Mouse (Mus musculus) neutrophil, adult 5-6 weeks (primary cell): ENCODE results near the gene Tom1l2. TPM values are rescaled to one million over a fixed set of nuclear protein-coding genes. Genes with fewer than 3 reads are reported as not detected.

ENCODE experiments used
- ATAC-seq: fragments of 151-379, 151-347 bp; 2 replicates; pipeline ENCODE4 v1.8.0; 2017; ENCODE audit warnings: mild to moderate bottlenecking, moderate TSS enrichment; ENCODE audit not compliant: insufficient number of reproducible peaks, poor library complexity, low FRiP score, severe bottlenecking; ENCODE audit errors: extremely low read depth
- total RNA-seq: library from RNA; stranded (forward); fragments of 200-1000 nt; gene quantifications from 2 replicates; pipeline ENCODE4 v1.2.3, GENCODE M21; 2017

Gene Tom1l2
- total RNA-seq, 1 experiment from 2014 or later: 16.3 TPM

DNA sequence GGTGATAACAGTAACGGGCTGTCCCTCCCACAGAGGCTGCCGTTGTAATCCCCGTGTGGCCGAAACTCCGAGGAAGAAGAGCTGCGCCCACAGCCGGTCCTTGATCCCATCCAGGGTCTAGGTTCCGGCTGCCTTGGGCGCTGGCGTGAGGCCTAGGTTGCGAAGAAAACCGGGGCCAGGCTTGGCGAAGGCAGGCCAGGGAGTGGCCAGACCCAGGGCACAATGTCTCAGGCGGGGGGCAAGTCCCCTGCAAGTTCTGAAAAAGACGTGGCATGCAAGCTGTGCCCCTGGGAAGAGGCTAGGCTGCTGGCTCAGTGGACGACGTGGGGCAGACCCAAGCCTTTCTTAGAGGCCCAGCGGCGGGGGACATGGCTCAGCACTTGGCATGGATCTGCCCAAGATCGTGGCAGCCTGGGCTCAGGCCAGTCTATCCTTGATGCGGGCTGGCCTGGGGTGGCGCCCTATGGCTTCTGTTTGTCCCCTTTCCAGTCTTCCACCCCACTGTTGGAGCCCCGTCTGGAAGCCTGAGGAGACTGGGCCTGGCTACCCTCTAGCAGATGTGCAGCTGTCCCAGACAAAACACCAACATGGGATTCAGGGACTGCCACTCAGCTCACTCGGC is 154.6 kb downstream of the Tom1l2 start:
- ATAC-seq: no peak

DNA sequence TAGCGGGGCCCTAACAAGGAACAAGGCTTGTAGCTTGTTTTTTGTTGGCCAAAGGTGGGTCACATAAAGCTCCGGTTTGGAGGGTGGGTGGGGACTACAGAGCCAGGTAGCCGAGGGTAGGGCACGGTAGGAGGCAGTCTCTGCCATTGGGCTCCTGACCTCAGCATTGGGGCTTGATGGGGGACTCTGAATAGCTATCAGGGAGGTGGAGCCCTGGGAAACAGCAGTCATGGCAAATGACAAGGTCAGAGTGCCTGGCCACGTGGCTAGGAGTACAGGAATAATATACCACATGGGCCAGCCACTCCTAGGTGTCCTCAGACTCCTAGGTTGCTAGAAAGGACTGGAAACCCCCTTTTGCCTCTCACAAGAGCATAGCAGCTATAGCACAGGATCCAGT is 156.4 kb downstream of the Tom1l2 start:
- no peak for ATAC-seq

DNA sequence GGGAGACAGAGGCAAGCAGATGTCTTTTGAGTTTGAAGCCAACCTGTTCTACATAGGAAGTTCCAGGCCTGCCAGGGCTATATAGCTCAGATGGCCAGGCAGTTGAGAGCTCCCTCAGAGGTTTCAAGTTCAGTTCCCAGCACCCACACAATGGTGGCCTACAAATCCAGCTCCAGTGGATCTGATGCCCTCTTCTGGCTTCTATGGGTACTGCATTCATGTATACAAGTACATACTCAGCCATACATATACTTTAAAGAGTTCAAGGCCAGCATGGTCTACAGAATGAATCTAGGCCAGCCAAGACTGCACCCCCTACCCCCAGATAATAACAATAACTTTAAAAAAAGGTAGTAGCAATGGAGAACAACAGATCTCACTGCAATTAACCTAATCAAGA is 157.6 kb downstream of the Tom1l2 start:
- ATAC-seq: no peak

DNA sequence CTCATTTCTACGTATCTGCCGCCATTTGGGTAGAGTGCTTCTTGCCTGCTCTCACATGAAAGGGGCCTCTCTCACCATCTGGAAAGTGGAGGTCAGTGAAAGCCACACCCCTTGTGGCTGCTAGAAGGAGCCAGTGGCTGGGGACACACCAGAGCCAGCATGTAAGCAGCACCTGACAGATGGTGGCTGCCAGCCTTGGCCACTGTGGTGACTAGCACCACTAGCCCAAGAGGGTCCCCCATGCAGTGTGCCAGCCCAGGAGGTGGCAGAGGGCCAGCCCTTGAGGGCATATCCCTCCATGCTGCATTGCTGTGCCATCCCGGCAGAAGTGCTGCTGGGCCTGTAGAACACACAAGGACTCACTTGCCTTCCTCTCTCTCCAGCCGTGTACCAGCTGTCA is 159.1 kb downstream of the Tom1l2 start:
- ATAC-seq: no peak

DNA sequence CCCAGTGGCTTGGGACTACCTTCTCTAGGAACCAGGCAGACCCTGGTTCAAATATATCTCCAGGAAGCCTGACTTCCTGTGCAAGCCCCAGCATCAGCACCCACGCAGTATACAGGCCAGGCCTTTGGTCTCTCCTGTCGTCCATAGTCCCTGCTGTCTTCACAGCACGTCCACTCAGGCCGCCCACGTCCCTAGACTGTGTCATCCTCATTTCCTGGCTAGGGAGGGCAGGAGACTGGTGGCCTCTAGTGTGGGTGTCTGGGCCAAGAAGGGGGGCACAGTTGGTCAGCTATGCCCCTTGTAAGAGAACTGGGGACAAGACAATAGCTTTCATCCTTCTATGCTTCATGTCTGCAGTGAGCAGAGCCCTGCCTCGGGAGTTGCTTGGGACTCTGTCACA is 160.2 kb downstream of the Tom1l2 start:
- no peak for ATAC-seq

DNA sequence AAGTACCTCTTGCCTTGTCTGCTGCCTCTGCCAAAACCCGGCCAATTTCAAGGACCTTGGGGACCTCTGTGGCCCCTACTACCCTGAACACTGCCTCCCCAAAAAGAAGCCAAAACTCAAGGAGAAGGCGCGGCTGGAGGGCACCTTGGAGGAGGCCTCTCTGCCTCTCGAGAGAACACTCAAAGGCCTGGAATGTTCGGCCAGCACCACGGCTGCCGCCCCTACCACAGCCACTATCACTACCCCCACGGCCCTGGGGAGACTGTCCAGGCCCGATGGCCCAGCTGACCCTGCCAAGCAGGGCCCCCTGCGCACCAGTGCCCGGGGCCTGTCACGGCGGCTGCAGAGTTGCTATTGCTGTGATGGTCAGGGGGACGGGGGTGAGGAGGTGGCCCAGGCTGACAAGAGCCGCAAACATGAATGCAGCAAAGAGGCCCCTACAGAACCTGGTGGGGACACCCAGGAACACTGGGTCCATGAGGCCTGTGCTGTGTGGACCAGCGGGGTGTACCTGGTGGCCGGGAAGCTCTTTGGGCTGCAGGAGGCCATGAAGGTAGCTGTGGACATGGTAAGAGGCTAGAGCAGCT is 162.6 kb downstream of the Tom1l2 start:
- ATAC-seq: no peak

DNA sequence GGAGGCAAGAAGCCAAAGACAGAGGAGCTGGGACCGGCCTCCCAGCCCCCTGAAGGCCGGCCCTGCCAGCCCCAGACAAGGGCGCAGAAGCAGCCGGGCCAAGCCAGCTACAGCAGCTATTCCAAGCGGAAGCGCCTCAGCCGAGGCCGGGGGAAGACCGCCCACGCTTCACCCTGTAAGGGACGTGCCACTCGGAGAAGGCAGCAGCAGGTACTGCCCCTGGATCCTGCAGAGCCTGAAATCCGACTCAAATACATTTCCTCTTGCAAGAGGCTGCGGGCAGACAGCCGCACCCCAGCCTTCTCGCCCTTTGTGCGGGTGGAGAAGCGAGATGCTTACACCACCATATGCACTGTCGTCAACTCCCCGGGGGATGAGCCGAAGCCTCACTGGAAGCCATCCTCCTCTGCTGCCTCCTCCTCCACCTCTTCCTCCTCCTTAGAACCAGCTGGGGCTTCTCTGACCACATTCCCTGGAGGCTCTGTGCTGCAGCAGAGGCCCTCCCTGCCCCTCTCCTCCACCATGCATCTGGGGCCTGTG is 163.1 kb downstream of the Tom1l2 start:
- no peak for ATAC-seq

DNA sequence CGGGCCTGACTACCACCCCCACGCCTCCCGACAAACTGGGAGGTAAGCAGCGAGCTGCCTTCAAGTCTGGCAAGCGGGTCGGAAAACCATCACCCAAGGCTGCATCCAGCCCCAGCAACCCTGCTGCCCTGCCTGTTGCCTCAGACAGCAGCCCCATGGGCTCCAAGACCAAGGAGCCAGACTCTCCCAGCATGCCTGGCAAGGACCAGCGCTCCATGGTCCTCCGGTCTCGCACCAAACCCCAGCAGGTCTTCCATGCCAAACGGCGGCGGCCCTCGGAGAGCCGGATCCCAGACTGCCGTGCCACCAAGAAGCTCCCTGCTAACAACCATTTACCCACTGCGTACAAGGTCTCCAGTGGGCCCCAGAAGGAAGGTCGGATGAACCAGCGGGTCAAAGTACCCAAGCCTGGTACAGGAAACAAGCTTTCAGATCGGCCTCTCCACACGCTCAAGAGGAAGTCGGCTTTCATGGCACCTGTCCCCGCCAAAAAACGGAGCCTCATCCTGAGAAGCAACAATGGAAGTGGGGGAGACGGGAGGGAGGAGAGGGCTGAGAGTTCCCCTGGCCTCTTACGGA is 164.3 kb downstream of the Tom1l2 start:
- no peak for ATAC-seq

- no peak for ATAC-seq
Measured at GRCm38 (mm10) chr11:60187070-60187469, 165.6 kb downstream of the Tom1l2 start.

DNA sequence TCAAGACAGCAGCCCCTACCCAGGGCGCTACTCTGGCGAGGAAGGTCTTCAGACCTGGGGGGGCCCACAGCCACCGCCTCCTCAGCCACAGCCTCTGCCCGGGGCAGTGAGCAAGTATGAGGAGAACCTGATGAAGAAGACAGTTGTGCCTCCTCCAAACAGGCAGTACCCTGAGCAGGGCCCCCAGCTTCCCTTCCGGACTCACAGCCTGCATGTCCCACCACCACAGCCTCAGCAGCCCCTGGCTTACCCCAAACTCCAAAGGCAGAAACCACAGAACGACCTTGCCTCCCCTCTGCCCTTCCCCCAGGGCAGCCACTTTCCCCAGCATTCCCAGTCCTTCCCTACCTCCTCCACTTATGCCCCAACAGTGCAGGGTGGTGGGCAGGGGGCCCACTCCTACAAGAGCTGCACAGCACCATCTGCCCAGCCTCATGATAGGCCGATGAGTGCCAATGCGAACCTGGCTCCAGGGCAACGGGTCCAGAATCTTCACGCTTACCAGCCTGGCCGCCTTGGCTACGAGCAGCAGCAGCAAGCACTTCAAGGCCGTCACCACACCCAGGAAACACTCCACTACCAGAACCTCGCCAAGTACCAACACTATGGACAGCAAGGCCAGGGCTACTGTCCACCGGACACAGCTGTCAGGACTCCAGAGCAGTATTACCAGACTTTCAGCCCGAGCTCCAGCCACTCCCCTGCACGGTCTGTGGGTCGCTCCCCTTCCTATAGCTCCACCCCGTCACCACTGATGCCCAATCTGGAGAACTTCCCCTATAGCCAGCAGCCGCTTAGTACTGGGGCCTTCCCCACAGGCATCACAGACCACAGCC is 167.1 kb downstream of the Tom1l2 start:
- ATAC-seq: peak; percentile 75

DNA sequence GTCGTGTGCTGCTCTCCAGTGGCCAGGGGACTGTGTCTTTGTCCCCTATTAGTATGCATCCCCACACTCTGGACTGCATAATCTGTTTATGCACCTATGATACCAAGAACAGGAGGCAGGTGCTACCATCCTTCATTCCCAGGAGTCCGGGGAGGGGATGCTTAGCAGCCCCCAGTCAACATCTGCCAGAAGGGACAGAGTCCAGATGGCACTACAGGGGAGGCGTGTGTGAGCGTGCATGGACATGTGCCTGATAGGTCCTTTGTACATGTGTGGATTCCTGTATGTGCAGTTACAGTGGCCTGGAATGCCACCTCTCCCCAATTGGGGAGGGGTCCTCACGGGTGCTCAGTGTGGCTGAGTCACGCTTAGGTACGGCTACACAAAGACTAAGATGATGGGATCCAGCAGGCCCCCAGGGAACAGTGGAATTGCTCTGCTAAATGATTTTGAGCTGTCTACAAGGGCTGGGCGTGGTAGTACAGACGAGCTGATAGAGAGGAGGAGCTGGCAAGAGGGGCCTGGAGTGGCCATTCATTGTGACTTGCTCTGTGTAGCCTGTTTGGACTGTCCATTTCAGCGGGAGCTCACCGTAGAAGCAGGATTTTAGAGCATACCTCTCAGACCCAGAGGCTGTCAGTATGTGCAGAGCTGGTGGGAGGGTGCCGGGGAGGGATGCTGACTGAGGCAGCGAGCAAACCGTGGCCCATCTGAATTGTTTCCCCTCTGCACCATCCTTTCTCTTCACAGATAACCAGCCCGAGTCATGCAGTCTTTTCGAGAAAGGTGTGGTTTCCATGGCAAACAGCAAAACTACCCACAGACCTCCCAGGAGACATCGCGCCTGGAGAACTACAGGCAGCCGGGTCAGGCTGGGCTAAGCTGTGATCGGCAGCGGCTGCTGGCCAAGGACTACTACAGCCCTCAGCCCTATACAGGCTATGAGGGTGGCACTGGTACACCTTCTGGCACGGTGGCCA is 168.1 kb downstream of the Tom1l2 start:
- ATAC-seq: 0 out of 2 replicates have a peak, but pooled peaks have one; percentile 8

DNA sequence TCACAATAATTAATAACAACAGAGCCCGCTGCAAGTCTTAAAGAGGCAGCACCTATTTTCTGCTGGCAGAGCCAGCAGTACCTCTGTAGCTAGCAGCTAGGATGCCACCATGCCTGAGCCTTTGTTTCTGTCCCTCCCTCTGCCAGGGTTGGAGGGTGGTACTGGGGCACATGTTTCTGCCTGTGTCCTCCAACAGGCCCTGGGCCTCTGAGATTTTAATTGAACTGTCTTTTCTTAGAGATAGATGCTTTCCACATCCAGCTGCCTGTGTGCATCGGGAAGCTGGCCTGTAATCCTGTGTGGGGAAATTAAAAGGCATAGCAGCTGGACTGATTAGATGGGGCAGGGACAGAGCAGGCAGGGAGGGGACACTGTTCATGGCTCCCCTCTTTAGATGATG is 170.0 kb downstream of the Tom1l2 start:
- no peak for ATAC-seq

DNA sequence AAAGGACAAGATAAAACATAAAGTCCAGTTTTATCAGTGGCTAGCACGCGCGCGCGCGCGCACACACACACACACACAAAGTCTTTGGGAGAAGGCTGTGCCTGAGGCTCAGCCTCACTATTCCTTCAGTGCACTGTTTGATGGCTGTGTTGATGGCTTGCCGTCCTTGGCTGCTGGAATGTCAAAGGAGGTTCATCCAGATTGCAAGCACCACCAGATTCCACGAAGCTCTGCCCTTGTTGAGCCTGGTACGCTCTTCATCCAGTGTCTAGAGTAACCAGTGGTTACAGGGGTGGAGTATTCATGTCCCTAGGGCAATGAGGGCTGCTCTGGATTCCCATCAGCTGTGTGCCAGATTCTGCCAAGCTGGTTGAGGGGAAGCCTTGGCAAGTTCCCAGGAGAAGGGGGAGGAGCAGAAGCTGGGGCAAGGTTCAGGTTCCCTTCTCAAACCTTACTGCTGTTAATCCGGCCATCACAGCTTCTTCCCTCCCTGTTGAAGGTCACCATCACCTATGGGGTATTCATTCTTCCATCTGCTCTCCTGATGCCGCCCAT is 170.5 kb downstream of the Tom1l2 start:
- ATAC-seq: no peak

DNA sequence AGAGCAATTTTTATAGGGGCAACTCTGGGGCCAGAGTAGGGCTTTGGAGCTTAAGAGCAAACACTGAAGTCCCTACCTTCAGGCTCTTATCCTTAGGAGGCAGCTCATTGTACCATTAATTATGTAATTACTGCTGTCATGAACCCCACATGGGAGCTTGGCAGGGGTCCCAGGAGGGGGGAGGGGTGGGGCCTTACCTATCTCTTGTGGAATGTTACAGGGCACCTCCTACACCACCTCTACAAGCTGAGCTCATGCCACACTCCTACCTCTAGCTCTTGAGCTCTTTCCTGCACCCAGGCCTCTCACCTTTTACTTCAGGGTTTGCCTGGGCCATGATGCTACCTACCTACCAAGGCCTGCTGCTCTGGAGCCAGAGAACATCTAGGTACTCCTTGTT is 174.2 kb downstream of the Tom1l2 start:
- ATAC-seq: no peak

DNA sequence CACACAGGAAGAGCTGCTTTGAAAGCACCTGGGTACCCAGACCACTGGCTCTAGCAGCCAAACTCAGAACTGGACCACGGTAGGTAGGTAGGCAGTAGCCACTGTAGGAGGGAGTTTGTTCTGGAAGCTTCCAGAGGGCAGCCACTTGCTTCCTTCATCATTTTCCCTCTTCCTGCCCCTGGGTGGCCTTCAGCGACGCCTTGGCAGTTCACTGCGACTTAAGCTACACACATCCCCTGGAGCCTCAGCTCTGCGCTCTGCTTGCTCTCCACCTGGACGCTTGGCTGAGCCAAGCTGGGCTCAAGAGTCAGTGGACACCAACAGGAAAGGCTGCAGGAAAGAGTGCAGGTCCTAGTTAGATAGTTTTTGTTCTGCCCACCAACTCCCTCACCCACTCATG is 174.7 kb downstream of the Tom1l2 start:
- no peak for ATAC-seq

- no peak for ATAC-seq
Measured at GRCm38 (mm10) chr11:60176975-60177657, 175.6 kb downstream of the Tom1l2 start.
